Mouse (Mus musculus) induced T-regulatory cell, adult 2 months (primary cell): ENCODE data around the gene Gfi1.

Source experiments
- DNase-seq: peaks from one replicate; pipeline ENCODE4 v3.0.0-alpha.2; 2012; ENCODE audit warnings: low read depth

The Gfi1 gene

DNA sequence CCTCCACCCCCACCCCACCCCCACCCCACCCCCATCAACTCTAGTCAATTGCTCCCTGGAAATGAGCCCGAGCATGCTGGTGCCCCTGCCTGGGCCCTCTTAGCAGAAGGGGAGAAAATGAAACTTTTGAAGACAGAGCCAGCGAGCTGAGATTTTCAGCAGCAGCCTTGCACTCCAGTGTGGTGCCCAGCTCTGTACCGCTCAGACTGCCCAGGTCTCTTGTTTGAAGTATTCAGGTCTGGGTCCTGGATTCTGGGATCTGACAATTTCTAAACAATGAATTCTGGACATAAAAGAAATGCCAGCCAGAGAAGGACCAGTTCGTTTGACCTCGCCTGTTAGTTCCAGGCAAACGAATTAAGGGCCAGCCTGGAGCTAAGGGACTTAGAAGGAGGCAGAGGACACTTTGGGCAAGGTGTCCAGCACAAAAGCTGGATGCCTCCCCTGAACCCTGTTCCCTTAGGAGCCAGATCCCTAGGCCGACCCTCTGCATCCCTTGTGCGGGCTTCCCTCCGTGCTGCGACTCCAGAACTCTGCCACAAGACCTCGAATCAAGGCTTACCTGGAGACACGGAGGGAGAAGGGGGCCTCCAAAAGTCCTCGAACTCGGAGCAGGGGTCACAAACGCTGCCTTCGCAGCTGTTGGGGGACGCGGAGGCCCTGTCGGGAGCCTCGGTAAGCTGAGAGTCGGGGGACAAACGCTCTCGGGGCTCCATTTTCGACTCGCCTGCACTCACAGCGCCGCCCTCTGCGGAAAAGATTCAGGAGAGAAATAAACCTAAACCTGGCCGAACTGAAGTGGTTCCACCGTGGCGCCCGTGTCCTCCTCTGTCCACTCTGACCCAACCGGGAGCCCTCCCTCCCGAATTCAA is 2.9 kb downstream of the Gfi1 start:
- DNase-seq, result peak; percentile 64

DNA sequence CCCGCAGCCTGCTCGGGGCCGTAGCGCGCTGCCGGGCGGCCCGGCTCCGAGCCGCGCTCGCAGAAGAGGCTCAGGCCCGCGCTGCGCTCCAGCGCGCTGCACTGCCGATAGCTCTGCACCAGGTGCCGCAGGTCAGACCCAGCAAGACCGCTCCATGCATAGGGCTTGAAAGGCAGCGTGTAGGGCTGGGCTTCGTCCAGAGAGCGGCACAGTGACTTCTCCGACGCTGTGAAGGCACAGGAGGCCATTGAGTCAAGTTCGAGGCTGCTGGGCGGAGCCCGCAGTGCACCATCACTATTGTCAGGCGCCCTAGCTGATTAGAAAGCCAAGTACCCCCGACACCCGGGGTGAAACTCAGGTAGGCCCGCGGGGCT is 4.2 kb downstream of the Gfi1 start:
- DNase-seq, result no peak

DNA sequence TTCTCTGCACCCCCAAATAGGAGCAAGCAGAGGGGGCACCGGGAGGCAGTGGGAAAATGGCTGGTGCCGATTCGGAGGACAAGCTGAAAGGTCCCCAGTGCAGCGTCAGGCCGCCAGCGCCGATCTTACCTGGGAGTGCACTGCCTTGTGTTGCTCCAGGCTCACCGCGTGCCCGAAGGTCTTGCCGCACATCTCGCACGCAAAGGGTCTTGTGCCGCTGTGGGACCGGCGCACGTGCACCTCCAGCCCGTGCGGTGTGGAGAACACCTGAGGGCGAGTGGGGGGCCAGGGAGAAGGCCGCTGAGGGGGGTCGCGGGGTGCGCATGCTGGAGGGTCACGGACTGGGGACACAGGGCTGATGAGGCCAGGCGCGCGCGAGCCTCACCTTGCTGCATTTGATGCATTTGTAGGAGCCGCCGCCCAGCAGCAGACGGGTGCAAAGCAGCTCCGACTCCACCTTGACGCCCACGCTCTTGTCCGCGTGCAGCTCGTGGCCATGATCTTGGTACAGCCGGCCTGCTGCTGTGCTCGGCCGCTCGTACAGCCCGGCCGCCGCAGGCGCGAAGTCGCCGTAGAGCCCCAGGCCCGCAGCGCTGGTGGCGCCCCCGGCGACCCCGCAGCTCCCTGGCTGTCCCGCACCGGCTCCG is 4.7 kb downstream of the Gfi1 start:
- no peak for DNase-seq

DNA sequence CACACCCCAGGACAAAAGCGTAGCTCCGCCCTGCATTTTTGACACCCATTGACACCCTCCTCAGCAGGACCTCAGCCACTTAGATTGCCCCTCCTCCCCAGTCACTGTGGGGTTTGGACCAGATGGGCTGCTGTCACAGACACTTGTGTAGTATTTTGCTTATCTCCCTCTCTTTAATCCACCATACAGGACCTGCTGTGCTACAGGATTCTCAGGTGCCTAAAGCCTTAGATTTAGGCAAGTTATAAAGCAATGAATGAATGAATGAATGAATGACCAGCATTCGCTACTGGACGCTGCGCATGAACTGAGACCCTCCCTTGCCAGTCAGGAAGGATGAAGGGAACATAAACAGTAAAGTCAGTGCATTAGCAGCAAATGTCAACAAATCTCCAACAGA is 5.3 kb downstream of the Gfi1 start:
- DNase-seq, result no peak

DNA sequence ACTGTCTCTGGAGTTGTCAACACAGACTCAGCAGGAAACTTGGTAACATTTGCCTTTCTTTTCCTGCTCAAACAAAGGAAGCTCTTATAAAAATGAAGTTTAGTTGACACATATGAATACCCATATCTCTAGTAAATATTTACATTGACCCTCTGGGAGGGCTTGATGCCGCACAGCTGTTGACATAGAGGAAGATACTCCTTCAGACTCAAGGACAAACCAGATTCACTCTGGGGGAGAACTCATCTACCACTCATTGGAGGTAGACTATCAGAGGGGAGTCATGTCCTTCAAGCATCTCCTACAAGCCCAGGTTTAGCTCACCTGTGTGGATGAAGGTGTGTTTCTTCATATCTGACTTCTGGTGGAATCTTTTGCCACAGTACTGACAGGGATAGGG is 6.0 kb downstream of the Gfi1 start:
- no peak for DNase-seq

DNA sequence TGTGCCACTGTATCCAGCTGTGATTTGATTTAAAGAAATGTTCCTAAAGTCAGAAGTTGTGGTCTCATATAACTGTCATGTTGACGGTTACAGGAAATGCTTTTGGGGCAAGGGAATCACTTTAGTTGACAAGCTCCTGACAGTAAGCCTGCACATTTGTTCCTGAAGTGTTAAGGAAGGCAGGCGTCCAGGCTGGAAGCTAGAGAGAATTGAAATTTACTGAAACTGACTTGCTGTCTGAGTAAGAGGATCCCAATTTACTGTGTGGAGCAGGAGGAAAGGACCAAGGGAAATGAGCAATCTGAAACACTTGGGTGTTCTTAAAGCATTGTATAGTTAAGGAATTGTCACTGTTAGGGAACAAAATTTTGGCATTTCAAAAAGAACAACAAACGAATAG is 6.6 kb downstream of the Gfi1 start:
- DNase-seq, result no peak

DNA sequence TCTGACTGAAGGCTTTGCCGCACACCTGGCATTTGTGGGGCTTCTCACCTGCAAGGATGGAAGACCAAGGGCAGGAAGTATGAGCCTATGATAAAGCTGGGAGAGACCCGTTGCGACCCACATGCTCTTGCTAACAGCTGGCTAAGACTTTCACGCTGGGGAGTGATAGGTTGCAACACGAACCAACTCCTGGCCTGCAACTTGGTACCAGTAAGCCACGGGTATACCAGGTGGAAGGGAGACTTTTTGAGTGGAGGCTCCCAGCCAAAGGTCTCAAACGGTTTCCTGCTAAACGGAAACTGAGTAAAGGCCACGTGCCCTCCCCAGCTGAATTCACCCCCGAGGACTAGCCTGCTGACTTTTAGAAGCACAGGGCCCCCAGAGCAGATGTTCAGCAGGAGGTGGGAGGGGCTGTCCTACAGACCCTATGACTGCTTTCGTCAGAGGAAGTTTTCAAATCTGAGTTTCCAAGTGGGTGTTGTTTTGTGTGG is 7.9 kb downstream of the Gfi1 start:
- peak; percentile 64 for DNase-seq

DNA sequence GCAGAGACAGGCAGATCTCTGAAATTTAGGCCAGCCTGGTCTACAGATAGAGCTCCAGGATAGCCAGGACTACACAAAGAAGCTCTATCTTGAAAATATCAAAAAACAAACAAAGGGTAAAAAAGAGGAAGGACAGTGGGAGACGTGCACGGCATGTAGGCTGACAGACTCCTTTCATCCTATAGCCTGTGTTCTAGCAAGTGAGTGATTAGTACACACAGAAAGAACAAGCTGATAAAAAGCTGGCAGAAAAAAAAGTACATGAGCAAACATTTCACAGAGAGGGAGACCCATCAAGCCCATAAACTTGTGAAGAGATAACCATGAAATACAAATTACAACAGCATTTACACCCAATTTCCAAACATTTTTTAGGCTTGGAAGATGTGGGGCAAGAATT is 14.1 kb downstream of the Gfi1 start:
- no peak for DNase-seq

DNA sequence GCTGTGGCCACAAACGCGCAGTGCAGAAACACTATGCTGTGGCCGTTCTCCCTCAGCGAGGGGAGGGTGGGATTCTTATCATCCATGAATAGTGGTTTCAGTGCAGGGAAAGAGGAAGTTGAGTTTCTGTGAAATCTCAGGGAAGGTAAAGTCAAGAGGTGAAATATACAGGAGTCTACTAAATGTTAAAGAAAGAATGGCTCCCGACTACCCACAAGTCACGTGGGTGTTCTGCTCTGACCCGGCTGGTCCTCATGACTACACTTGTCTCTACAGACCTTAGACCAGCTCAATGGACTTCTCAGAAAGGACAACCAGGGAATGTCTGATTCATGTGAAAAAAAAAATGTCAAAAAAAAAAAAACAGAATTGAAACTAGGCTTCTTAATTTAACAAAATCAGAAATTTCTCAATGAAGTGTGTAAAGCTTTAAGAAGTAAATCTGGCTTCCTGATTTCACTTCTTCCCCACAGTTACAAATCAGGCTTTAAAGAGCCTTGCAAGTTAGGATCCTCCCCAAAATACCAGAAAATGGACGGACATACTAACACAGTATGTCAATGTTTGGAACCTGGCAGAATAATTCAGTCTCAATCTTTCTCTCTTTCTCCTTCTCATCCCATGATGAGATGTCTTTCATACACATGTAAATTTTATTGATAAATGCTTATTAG is 17.6 kb downstream of the Gfi1 start:
- no peak for DNase-seq

DNA sequence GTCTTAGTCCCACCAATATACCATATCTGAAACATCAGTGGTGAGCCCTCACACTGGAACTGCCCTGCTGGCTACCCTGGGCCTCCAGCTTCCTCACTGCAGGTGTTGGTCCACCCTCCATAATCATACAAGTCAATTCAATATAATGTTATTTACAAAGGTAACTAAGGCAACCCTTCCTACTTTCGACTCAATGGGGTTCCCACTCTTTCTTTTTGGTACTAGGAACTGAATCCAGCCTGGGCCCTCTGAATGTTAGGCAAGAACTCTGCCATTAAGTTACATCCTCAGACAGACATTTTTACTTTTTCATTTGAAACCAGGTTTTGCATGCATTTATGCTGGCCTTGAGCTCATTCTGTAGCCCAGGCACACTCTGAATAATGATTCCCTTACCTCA is 19.6 kb downstream of the Gfi1 start:
- DNase-seq, result no peak

DNA sequence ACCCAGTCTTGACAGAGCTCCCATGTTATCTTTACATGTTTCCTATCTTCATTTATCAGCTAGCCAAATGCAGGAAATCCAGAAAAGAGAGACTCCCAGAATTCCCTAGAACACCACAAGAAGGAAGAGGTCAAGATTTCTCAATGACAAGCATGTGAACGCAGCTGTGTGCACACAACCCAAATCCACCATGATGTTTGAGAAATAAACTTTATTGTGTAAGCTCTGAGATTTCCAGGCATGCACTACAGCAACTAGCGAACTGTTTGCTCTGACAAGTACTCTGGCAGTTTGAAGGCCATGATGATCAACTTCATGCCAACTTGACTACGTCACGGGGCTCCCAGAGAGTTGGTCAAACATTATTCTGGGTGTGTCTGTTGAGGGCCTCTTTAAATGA is 20.1 kb downstream of the Gfi1 start:
- no peak for DNase-seq

DNA sequence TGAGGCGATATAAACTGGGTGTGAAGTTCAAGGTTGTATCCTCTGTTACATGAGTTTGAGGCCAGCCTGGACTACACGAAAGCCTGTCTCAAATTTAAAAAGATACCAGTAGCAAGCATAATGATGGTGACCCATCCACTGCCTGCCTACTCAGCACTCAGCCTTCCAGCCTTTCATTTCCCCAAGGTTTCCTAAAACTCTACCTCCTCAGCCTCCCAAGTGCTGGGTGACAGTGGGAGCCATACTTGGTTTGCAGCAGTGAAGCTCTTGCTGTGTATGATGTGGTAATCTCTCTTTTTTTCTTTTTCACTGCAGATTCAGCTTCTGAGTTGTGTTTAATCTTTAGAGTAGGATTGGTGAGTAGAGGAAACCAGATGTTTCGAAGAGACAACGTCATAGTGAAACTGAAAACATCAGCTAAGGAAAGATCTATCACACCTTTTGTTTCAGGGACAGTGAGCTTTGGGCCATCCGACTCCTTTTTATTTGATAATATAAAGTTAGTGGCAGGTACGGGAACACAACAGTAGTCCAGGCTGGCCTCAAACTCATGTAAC is 22.6 kb downstream of the Gfi1 start:
- DNase-seq, result peak; percentile 88

DNA sequence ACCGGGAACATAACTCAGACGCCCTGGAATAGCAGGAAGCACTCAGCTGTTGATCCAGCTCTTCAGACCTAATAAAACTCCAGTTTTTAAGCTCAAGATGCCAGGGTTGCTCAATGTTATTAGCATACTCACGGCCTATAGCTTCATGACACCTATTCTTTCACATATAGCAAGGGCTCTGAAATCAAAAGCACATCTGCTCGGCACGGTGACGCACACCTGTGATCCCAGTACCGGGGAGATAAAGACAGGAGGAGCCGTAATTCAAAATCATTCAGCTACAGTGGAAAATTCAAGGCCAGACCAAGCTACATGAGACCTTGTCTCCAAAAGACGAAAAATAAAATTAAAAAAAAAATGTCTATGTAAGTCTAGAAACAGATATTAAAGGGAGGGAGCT is 24.2 kb downstream of the Gfi1 start:
- DNase-seq, result no peak

DNA sequence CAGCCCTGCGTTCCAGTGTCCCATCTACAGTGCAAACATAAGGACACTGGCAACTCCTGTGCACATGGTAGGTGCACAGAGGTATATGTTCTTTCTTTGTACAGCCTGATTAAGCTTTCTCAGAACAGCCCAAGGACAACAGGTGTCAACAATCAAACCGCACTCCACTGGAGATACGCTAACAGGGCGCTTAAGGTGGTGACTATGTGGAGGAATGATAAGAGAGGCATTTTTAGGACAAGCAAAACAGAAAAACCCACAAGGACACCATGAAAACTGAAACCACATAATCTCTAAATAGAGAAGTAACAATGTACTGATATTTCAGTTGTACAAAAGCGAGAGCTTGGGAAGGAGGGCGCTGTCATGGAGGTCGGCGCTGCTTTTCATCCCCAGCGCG is 25.0 kb downstream of the Gfi1 start:
- no peak for DNase-seq

DNA sequence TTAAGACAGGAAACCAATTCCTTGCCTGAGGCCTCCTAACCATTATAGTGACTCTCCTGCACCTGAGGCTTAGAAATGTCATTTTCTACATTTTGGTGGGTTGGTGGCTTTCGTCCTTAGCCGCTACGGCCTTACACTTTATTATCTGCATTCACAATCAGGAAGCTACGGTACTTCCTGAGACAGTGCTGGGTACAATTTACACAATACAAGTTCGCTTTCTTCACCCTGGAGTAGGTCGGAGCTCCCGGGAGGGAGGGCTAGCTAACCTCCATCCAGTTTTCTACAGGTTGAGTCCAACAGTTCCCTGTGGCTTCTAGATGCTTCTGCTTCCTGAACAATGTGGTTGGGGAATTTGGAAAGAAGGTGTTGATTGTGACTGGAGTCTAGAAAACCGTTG is 26.9 kb downstream of the Gfi1 start:
- peak; percentile 54 for DNase-seq

DNA sequence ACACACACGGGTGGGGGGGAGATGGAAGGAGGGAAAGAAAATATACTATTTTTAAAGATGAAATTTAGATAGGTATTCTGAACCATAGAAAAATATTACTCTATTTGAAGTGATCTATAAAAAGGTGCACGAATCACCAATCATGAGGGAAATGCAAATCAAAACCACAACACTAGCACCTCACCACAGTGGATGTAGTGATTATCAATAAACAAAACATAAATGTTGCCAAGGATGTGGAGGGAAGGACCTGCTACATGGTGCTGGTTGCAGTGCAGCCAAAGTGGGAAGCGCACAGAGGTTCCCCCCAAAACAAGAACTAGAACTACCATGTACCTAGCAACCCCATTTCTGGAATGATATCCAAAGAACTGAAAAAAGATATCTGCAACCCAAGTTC is 30.8 kb downstream of the Gfi1 start:
- peak; percentile 50 for DNase-seq

DNA sequence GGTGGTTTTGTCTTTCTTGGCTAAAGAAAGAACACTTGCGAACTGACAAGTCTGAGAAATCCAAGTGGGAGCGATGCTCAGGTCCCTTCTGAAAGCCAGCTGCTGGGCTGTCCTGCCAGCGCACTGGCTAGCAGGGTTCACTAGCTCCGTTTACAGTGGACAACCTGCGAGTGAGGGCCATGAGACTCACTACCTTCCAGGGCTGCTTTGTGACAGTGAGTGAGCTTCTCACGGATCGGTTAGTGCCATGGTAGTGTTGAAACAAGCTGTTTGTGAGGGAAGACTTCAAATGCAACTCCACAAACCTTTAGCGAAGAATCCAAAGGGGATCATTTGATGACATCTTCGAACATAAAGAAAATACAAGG is 37.4 kb downstream of the Gfi1 start:
- no peak for DNase-seq

DNA sequence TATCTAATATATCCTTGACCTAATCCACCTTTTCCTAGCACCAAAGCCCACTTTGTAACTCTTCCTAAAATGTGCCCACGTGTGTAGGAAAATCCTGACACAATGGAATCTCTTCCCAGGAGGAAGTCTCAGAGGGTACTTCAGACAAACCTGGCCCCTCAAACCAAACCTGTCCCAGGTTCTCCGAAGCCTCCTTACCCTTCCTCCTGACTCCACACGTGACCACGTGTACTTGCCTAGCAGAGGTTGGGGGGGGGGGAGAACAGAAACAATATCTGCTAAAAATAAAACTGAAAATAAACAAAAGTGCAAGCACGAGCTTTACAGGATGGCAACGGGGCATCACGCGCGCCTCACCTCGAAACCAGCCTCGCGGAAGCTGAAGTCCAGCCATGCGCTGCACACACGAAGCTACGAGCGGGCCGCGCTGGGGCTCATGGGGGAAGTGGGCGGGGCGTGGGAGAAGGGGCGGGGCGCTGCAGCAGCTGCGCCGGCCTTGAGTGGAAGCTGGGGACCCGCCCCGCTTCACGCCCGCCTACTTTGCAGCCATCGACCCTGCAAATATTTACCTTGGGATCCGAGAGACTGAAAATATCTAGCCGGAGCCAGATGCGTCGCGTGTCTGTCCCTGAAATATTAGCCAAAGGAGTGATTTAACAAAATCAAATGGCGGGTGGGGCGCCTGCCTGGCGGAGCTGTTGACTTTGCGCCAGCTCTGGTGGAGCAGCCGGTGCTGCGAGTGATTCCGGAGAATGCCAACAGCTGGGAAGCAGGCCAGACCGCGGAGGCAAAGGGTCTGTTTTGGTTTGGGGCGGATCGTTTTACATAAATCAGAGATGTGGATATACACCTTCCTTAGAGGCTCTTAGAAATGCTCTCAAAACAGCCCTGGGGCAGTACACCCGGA is 38.0 kb downstream of the Gfi1 start:
- peak; percentile 95 for DNase-seq

DNA sequence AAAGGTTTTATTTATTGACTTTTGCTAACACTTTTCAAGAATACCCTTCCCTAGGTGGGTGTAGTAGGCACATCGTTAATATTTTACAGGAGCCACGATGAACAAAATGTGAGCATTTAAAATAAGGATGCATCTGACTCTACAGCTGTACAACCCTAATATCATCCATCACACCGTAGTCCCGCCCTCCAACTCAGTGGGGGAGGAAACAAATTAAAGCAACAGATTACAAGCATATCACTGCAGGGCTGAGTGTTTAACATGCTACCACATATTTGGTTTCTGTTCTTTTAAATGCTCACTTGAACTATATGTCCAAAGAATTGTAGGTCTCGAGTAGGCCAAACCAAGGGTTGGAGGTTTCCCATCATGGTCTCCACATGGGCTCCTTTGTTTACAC is 38.7 kb downstream of the Gfi1 start:
- peak; percentile 34 for DNase-seq

DNA sequence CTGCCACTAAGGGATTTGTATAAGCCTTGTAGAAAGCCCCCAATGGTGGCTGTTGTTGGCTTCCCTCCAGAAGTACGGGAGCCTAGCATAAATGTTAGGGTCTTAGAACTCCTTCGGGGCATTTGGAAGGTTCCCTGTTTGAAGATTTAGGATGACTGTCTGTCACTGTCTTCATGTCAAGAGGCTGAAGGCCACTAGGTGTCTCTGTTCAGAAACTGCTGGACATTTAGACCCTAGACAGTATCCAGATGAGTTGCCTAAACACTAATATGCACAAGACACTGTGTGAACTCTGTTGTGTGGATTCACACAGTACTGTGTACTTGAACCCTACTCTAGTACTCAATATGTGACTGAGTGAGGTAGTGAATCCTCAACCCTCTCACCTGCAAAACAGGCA is 41.5 kb downstream of the Gfi1 start:
- peak; percentile 55 for DNase-seq

DNA sequence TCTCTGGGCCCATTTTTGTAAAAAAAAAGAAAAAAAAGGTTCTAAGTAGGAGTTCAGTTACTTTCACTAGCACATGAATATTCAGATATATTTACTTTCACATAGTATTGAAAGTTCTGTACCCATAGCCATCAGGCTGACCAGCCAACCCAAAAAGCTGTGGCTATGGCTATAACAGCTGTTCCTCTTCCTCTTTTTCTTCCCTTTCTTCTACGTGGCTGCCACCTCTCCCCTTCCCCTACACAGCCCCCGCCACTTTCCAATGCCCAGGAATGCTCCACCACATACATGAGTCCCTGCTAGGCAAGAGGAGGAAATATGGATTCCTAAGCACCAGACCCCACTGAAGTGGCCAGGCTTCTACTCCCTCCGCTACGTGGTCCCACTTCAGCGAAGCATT is 44.5 kb downstream of the Gfi1 start:
- no peak for DNase-seq

DNA sequence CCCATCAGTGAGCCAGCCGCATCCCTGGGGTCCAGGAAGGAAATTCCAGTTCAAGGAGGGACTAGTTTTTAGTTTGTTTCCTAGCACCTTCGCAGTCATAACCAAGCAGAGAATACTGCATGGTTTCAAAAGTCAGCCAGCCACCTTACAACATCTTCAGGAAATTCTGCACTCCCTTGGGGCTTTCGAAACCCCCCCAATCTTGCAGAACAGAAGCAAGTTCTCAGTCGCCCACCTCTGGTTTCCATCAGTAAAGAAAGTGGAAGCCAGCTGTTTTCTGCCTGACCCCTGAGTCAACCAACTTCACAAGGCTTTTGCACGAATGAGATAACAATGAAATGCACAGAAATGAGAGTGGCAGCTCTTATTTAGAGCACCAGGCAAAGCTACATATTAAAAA is 47.4 kb downstream of the Gfi1 start:
- DNase-seq, result no peak
